Mouse (Mus musculus) right cerebral cortex, postnatal 25 days (tissue): Measurements from ENCODE around the gene Ddx27.

Experiments
- DNase-seq: peaks from one replicate; pipeline ENCODE4 v3.0.0; 2022

The Ddx27 gene

DNA sequence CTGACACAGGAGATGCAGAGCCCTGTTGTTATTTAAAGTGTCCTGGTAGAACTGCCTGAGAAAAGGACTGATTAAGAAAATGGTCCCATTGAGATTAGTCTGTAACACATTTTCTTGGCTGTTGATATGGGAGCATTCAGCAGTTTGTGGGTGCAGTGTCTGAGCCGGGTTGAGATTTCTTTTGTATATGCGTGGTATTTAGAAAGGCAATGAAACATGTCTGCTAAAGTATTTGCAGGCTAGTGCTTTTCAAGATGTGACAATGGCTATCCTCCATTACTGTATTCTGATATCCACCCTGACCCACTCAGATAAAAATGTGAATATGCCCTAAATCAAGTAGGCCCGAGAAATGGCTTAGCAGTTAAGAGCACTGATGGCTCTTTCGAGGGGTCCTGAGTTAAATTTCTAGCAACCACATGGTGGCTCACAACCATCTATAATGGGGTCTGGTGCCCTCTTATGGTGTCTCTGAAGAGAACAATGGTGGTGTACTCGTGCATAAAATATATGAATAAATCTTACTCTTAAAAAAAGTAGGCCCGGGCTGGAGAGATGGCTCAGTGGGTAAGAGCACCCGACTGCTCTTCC lies 49.0 kb downstream of the Ddx27 start:
- no peak for DNase-seq

GRCm38 (mm10) chr2:167064601-167065295 lies 49.8 kb downstream of the Ddx27 start:
- no peak for DNase-seq

- DNase-seq, result no peak
Measured at GRCm38 (mm10) chr2:167066031-167066430, 51.0 kb downstream of the Ddx27 start.

GRCm38 (mm10) chr2:167066528-167067516 lies 51.8 kb downstream of the Ddx27 start:
- no peak for DNase-seq

DNA sequence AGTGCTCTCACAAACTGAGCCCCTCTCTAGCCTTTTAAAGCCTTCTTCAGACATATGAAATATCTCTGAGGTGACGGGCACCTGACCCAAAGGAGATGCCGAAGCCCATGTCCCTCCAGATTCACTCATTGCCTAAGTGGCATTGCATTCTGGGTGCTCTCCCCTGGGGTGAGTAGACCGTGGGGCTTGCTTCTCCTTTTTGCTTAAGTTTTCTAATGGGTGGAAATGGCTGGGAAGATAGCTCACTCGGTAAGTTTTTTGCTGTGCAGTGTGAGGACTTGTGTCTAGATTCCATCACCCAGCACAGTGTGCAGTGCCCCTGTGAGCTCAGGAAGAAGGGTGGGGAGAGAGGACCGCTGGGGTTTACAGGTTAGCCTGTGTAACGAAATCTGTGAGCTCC lies 52.6 kb downstream of the Ddx27 start:
- no peak for DNase-seq

GRCm38 (mm10) chr2:167070341-167070740 lies 55.3 kb downstream of the Ddx27 start:
- no peak for DNase-seq

DNA sequence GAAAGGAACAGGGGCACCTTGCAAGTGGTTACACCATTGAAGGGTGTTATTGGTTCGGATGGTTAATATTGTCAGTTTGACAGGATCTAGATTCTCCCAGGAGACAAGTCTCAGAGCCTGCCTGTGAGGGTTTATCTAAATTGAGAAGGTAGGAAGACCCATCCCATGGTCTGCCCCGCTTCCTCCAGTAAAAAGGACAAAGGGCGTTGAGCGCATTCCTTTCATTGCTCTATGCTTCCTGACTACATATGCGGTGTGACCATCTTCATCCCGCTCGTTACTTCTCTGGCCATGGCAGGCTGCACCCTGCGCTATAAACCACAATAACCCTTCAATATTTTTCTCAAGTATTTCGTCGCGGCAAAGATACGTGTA lies 56.3 kb downstream of the Ddx27 start:
- DNase-seq, result no peak

DNA sequence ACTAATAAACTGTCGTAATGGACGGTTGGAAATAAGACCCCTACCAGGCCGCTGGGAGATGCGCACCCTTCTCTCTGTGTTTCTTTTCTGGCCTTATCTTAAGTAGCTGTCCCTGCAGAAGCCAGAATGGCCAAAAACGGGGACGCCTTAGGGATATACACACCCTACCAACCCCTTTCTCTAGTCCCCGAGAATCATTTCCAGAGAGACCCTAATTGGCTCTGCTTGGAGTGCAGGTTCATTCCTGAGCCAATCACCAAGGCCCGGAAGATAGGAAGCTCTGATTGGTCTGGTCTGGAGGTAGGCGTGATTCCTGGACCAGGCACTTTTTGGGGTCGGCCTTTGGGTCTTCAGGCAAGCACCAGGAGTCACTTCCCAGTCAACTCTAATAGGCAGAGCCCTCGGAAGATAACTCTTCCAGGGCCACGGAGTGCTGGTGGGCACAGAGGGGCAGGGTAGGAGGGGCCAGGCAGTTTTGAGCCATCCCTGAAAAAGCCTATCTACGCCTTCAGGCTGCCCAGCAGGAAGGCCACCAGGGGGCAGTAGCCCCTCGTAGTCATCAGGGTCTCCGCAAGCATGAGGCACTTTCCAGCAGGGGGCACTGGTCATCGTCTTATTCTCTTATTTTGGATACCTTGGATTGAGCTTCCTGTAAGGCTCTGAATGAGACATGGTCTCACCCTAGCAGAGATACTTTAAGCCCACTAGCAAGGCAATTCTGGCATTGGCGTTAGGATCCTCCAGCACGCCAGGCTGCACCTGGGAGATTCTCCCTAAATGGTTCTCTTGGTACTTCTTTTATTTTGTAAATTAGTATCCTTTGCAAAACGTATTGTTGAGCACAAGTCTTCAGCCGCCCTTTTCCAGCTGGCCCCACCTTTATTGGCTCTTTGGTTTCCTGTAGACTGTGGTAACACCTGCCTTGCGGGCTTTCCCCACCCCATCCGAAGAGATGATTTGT lies 56.9 kb downstream of the Ddx27 start:
- peak; percentile 94 for DNase-seq

GRCm38 (mm10) chr2:167074587-167074986 lies 59.6 kb downstream of the Ddx27 start:
- no peak for DNase-seq

GRCm38 (mm10) chr2:167076352-167076751 lies 61.4 kb downstream of the Ddx27 start:
- no peak for DNase-seq

DNA sequence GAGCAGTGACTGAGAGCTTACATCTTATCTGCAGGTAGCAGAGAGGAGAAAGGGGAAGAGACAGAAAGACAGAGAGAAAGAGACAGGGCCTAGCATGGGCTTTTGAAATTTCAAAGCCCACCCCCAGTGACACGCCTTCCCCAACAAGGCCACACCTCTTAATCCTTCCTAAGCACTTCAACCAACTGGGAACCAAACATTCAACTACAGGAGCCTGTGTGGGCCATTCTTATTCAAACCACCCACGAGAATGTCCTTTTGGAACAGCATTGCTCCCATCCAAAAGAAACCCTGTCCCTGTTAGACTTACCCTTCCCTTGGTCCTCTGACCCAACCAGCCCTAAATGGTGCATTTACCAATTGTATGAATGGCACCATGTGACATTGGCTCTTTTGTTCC lies 61.8 kb downstream of the Ddx27 start:
- no peak for DNase-seq

DNA sequence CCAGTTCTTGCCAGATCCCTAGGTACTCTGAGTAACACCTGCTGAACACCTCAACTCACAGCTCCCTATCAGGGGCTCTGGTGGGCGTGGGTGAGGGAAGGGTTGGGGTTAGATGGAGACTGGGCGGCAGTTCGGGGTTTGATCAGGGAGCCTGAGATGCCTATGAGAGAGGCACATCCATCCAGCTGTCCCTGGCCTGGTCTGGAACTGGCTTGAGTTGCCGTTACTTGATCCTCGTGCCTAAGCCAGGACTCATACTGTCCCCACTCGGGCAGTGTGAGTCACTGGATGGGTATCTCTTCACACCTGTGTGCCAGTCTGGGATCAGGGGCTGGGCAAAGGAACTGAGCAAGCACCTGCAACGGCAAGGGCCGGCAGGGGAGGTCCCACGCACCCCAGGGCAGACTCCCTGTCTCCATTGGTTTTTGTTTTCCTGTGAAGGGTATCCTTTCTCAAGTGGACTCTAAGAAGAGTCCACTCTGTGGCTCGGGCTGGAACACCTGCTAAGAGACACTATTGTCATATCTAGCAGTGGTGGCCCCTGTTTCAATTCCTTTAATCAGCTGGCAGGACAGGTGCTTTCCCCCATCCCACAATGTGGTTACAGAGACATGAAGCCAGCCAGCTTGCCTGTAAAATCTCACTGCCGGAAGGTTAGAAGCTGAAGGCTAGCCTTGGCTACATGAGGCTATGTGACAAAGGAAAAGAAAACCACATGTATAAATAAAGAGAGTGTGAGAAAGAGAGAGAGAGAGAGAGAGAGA lies 62.4 kb downstream of the Ddx27 start:
- no peak for DNase-seq

GRCm38 (mm10) chr2:167078486-167078885 lies 63.5 kb downstream of the Ddx27 start:
- no peak for DNase-seq

DNA sequence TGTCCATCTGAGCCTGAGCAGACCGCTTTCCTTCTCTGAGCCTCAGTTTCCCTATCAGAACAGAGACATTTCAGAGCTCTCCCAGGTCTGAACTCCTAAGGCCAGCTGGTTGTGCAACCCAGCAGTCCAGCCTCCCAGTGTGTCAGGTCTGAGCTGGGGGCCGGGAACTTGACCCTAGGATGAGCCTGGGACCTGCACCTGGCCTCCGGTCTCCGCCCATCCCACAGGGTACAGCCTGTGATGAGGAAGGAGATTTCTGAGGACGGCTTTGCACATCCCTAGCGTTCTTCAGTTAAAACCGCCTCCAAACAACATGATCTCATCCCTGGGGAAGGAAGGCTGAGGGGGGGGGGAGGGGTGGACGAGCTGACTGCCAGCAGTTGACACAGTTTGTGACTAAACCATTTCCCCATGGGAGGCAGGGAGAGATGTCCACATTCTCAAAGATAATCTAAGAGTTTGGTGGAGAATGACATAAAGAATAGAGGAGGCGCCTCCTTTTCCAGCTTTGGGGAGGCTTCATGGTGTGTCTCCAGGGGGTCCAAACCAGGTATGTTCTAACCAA lies 64.0 kb downstream of the Ddx27 start:
- peak; percentile 58 for DNase-seq

DNA sequence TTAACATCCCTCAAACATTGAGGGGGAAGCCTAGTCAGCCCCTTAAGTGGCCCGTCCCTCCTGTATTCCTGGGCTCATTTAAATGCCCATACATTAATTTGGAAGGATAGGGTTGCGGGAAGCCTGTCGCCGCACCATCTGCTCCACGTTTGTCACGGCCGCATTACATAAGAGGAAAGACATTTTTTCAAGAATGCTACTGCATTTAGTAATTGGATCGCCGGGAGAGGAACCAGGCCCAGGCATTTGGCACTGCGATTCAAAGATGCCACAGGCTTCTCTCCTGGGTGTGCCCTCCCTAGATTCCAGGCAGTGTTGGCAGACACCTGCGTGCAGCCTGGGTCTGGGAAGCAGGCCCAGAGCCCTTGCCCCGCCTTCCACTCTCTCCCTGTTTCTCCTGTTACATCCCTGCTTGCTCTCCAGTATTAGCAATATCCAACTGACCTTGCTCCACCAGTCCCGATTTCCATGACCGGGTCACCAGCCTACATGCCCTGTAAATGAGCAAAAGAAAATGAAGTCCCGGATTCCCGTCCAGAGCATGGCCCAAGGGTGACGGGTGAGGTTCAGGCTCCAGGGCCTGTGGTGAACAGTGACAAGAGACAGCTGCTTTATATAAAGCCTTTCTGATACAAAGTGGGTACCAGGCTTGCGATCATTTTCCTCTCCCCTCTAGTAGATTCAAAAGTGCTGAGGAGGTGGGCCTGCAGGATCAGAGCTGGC lies 64.7 kb downstream of the Ddx27 start:
- DNase-seq, result peak; percentile 84

- DNase-seq, result no peak
Measured at GRCm38 (mm10) chr2:167080387-167080786, 65.4 kb downstream of the Ddx27 start.

DNA sequence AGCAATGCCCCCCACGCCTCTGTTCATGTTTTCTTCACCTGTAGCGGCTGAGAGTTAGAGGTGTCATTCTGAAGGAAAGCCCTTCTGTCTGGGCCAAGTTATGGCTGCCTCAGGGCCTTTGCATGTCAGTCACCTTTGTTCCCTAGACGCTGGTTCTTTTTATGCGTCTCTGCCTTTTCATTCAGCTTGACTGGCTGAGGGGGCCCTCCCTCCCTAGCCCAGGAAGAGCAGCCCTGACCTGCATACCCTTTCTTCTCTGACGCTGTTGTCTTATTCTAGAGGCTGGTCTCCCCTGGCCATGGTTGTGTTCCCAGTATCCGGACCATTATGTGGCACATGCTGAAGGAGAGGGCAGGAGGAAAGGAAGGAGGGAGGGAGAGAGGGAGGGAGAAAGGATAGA lies 66.1 kb downstream of the Ddx27 start:
- DNase-seq, result no peak

GRCm38 (mm10) chr2:167081639-167082038 lies 66.6 kb downstream of the Ddx27 start:
- no peak for DNase-seq
